Mouse (Mus musculus): ENCODE measurements at regions not wholly inside any gene's neighbourhood (a gene's known extent, or its start where the extent isn't known, plus 50 kb on each side); places are given as distances from the start of the nearest gene placed in this dataset.
"Not testable (repeated sequence)": the region's sequence is repeated elsewhere in the genome, so short reads cannot be mapped to it uniquely, and the experiment has no call there.

DNA sequence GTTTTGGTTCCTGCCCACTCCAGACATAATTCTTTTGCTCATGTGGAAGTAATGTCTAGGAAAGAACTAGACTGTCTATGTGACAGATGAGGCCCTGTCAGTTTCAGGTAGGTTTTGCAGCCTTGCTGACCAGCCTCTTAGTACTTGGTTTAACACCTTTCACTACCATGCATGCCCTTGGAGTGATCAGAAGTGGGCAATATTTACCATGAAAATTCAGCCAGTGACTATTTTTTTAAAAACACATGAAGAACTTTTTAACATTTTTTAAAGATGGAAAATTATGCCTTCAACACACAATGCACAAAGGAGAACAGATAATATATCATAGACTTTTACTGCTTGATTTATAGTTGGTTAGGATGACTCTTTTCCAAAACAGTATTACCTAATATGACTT, 58.1 kb downstream of the Cox7c start:
- no peak for DNase-seq

DNA sequence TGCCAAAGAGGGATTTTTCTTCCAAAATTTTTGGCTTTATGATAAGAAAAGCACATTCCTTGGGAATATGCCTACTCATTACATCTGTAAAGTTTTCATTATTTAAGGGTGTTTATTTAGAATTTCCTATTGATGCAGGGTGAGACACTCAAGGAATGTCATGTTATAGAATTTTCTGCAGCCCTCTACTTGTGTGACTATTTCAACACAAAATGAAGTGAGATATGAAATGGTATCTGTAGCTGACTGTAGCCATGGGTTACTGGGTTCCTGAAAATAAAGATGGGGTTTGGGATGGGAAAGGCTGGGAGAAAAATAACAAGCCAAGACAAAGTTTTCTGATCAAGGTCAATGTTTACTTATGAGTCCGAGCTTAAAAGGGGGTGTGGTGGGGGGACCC, 64.6 kb downstream of the Cox7c start:
- DNase-seq, result no peak

GRCm38 (mm10) chr13:85964005-85964404, 82.7 kb downstream of the Cox7c start:
- DNase-seq, result not testable (repeated sequence)

GRCm38 (mm10) chr13:85955284-85955683, 91.4 kb downstream of the Cox7c start:
- DNase-seq, result no peak

GRCm38 (mm10) chr13:85952896-85953295, 93.8 kb downstream of the Cox7c start:
- DNase-seq, result no peak

- DNase-seq, result peak; percentile 10
Measured at GRCm38 (mm10) chr13:85926825-85927737, 119.6 kb downstream of the Cox7c start.

GRCm38 (mm10) chr13:85926323-85926722, 120.4 kb downstream of the Cox7c start:
- DNase-seq, result no peak

DNA sequence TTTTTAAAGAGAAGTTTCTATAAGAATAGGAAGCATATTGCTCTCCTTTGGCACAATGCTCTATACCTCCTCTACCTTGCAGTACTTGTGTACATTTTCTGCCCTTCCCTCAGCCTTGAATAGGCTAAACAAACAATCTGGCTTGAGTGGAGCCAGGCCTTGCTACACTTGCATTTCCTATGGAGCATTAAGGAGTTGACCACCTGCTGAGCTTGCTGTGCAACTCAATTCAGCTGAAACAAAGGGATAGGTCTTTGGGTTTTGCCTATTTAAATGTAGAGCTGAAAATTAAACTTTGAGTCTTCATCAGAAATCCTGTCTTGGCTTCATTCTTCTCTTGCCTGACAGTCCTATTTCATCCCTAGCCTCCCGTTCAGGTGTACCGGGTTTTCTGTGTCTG, 124.0 kb downstream of the Cox7c start:
- DNase-seq, result no peak

- no peak for DNase-seq
Measured at GRCm38 (mm10) chr13:85901796-85902195, 144.9 kb downstream of the Cox7c start.

DNA sequence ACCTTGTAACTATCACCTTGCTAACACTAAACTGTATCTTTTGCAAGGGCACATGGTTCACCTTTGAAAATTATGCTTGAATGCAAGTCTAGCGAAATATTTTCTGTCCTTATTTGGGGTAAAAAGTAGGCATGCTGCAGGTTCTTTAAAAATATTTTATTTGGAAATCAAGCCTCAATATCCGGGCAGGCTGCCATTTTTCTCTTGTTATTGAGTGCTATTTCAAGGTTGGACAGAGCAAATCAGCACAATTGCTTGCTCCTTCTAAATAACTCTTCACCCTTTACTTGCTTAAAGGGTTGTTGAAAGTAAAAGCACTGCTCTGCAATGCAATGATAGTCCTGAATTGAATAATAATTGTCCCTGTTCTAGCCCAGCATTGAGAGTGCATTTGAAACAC, 149.0 kb downstream of the Cox7c start:
- DNase-seq, result no peak

DNA sequence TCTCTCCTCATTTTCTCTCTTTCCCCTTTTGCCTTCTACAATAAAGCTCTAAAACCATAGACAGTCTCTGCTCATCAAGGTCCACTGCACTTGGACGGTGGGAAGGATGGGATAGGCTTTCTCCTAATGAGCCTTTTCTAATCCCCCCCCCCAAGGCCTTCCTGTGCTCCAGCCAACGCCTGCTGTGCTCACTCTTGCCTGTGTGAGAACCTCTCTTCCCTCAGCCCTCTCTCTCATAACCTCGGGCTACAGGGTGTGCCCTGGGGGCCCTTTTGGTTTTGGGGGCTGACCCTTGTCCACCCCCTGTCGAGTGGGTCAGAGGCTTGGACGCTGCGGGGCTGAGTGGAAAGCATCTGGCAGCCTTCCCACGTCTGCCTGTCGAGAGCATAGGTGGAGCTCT, 151.6 kb downstream of the Cox7c start:
- peak; percentile 4 for DNase-seq

- DNase-seq, result not testable (repeated sequence)
Measured at GRCm38 (mm10) chr13:85889846-85890245, 156.9 kb downstream of the Cox7c start.

DNA sequence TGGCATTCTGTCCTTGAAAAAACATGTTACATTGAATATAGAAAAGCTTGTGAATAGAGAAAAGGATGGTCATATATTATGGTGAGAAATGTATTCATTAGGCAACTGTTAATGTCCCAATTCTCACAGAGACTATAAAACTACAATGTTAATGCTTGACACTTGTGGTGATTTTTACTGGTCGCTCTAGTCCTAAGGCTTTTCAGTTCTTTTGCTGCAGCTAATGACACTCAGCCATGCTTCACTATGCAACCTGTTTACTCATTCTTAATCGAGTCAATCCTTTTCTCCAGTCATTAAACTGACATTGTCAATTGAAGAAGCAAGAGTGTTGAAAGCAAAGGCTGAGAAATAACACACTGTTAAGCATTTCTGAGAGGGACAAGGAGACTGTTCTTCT, 163.9 kb downstream of the Cox7c start:
- no peak for DNase-seq

DNA sequence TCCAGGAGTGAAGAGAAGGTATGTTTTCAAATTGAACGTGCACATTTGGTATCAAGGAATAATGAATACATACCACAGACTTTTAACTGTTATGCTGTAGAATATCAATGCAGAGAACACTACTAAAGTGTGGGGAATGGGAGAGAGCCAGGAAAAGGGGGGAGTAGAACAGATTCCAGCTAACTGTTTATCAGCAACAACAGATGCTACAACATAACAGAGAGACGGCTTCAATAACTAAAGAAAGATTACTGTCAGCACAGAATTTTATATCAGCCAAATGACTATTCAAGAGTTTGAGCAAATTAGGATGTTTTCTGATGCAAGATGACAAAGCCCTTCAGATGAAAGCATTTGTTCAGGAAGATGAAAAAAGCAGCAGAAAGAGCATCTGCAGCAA, 183.0 kb downstream of the Cox7c start:
- no peak for DNase-seq

DNA sequence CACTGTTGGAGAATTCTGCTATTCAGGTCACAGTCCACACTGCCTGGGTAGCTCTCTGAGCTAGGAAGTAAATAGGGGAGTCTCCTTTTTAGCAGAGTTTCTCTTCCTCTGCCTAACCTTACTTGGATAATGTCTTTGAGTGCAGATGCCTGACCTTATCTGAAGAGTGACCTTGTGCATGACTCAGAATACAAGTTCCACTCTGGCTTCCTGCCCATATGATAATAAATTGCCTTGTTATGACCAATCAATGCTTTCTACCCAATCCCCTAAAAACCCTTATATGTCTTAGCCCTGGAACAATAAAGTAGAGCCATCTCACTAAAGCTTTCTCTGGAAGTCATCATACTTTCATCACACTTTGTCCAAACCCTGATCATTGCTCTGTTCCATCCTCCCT, 198.4 kb downstream of the Cox7c start:
- DNase-seq, result no peak

GRCm38 (mm10) chr13:85829894-85830293, 216.8 kb downstream of the Cox7c start:
- DNase-seq, result peak; percentile 2

Measured in embryo, embryonic 11 days (tissue).